Mouse (Mus musculus): ENCODE data around the gene Gm6121. TPM values are rescaled to one million over a fixed set of nuclear protein-coding genes. Genes with fewer than 3 reads are reported as not detected.
"Not testable (repeated sequence)": the region's sequence is repeated elsewhere in the genome, so short reads cannot be mapped to it uniquely, and the experiment has no call there.

Gm6121 gene
- polyA plus RNA-seq (2012; ENCODE audit: insufficient read depth, insufficient read length, low replicate concordance, missing spikeins): not detected in 2 replicates

DNA sequence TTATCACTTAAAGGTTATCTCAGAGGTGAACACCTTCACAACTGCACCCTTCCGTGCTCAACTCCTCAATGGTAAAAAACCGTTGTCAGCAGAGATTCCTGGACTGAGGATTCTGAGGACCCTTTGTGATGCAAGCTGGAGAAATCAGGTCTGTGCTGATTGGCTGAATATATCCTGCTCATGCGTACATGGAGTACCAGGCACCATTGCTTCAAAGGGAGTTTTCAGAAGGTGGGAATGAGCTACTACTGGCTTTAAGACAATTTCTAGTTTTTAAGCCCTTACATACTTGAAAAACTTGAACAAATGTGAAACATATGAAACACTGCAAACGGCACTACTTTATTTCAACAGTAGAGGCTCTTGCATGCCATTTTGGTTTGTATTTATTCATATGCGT, at the start of gene Gm6121:
Gene Gm6121, minus strand, starts transcription at position 101 of the 400 bp plus-strand sequence.
- H3K4me1 ChIP-seq (ENCODE audit: control insufficient read depth, insufficient read depth, low read length); H3K27ac ChIP-seq (ENCODE audit: insufficient read depth, low read depth, low read length); H3K4me3 ChIP-seq (ENCODE audit: insufficient read depth, low read depth, low read length): not testable (repeated sequence)
- no CpG with 5 or more reads among the region's 5 CpGs for WGBS

Other genes with a start within 250 kb of the Gm6121 start
- not detected in 2 replicates for gene Gm14525, start 233.1 kb downstream of the Gm6121 start, polyA plus RNA-seq (2012; ENCODE audit: insufficient read depth, insufficient read length, low replicate concordance, missing spikeins)